Mouse (Mus musculus): ENCODE results near the gene Yipf3. TPM values are rescaled to one million over a fixed set of nuclear protein-coding genes. Genes with fewer than 3 reads are reported as not detected.

Gene Yipf3
- polyA plus RNA-seq, 1 experiment from 2014 or later, result 132 TPM

DNA sequence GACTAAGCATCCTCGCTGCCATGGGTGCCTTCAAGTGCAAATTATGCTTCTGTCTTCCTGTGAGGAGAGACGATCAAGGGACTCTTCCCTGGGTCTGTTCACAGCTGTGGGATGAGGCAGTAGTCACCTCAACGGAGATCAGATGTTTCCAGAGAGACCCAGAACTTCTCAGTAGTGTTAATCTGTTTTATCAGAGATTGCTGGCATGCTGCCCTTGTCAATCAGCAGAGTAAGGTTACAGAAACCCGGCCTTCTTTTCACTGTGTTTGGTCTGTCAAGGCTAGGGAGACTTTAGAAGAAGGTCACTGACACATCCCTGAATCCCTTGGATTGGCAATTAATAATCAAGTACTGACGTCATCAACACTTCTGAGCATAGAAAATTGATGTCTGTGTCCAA, 10.4 kb upstream of the Yipf3 start:
- no peak for ATAC-seq (ENCODE audit: low FRiP score, low TSS enrichment)
- Histone ChIP-seq H3K9me3 (ENCODE audit: low read length) (no peaks in the 10 kb centered on the region), H3K36me3 (ENCODE audit: insufficient read depth, low read length) (peaks cover 74% of the 10 kb centered on the region), H3K27ac (ENCODE audit: low read length) (no peak overlapping the region), H3K4me3 (ENCODE audit: low read length) (no peak overlapping the region), H3K4me2 (replicated peaks; ENCODE audit: low read depth, low read length) (no peak overlapping the region), H3K27me3 (ENCODE audit: insufficient read depth, low read length) (no peaks in the 10 kb centered on the region), H3K9ac (replicated peaks; ENCODE audit: low read length) (no peak overlapping the region), H3K4me1 (ENCODE audit: insufficient read depth, low read length) (no peaks in the 10 kb centered on the region)
- WGBS, result 82% methylated on average over 5 of the region's 5 CpGs

DNA sequence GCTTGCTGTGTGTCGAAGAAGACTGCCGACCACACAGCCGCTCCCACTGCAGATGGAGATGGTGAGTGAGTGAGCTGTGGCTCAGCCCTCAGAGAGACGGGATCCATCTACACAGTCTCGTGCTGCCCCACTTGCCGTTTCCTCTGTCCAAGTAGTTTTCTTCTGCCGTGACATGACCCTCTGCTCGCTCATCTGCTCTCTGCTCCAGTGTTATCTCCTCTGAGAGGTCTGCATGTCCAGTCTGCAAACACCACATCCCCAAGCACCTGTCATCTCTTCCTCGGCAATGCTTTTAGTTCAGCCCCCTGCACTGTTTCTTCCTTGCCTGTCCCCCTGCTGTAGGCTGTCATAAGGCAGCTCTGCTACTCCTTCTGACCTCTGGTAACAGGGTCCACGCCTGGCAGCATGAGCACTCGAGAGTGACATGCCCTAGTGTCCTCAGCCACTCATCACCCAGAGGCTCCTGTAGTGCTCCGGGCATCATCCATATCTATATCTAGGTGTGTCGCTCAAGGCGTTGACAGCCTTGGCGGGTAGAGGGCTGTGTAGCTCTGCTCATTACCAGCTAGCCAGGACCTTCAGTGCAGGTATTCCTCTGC, 8.3 kb upstream of the Yipf3 start:
- Histone ChIP-seq H3K27ac (ENCODE audit: low read length) (no peak overlapping the region), H3K9ac (replicated peaks; ENCODE audit: low read length) (no peak overlapping the region), H3K4me3 (ENCODE audit: low read length) (no peak overlapping the region), H3K4me1 (ENCODE audit: insufficient read depth, low read length) (no peaks in the 10 kb centered on the region), H3K36me3 (ENCODE audit: insufficient read depth, low read length) (peaks cover 81% of the 10 kb centered on the region), H3K27me3 (ENCODE audit: insufficient read depth, low read length) (no peaks in the 10 kb centered on the region), H3K4me2 (replicated peaks; ENCODE audit: low read depth, low read length) (no peak overlapping the region), H3K9me3 (ENCODE audit: low read length) (no peaks in the 10 kb centered on the region)
- no peak for ATAC-seq (ENCODE audit: low FRiP score, low TSS enrichment)
- 90% methylated on average over 15 of the region's 15 CpGs for WGBS

DNA sequence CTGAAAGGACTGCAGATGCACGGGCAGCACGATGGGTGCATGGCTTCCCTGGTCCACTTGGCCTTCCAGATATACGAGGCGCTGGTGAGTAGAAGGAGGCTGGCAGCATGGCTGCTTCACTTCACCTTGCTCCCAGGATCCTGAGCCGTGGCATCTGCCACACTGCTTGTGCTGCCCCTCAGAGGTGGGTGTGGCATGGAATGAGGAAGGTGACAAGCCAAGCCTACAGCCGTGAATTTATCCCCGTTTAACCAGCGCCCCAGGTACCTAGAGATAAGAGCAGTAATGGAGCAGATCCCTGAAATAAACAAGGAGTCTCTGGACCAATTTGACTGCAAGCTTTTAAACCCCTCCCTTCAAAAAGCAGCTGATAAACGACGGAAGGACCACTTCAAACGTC, 6.4 kb upstream of the Yipf3 start:
- no peaks in the 10 kb centered on the region for H3K27me3 ChIP-seq (ENCODE audit: insufficient read depth, low read length)
- H3K4me2 ChIP-seq (replicated peaks; ENCODE audit: low read depth, low read length), result no peak overlapping the region
- no peak overlapping the region for H3K27ac ChIP-seq (ENCODE audit: low read length)
- no peaks in the 10 kb centered on the region for H3K9me3 ChIP-seq (ENCODE audit: low read length)
- peaks cover 89% of the 10 kb centered on the region for H3K36me3 ChIP-seq (ENCODE audit: insufficient read depth, low read length)
- H3K9ac ChIP-seq (replicated peaks; ENCODE audit: low read length), result no peak overlapping the region
- no peak for ATAC-seq (ENCODE audit: low FRiP score, low TSS enrichment)
- no peak overlapping the region for H3K4me3 ChIP-seq (ENCODE audit: low read length)
- H3K4me1 ChIP-seq (ENCODE audit: insufficient read depth, low read length), result 0 out of 2 replicates have a peak, but pooled peaks cover 3% of the 10 kb centered on the region
- 78% methylated on average over 11 of the region's 11 CpGs for whole genome bisulfite sequencing

DNA sequence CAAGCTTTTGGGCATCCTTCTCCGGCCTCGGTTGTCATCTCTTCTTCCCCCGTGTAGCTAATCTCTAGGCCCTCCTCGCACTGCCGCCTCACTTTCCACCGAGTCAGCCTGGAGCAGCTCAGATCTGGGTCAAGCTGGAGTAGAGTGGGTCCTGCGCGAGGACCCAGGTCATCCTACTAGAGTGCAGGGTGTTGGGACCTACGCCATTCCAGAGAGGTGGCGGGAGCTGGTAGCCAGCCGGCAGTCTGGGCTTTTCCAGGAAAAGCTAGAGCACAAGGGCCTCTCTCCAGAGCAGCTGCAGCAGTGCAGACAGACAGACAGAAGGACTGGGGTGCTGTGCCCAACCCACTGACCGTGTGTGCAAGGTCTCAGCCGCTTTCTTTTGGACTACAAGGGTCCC, 5.6 kb upstream of the Yipf3 start:
- H3K27ac ChIP-seq (ENCODE audit: low read length), result no peak overlapping the region

DNA sequence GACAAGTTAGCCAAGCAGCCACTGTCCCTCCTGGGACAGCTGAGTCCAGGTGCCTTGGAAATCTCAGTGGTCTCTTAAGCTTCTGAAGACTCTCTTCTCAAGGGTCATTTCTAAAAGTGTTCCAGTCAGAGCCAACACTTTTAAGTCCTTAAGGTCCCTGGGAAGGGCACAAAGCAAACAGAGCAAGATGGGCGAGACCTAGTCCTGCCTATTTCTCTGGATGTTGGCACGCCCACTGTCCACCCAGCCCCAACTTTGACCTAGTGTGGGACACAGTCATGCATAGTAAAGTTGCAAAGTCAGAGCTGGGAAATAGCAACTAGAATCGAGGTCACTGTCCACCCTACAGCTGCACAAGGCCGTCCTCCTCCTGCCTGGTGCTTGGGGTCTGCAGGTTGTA, 4.9 kb upstream of the Yipf3 start:
- WGBS, result 76% methylated on average over 4 of the region's 4 CpGs
- no peak for ATAC-seq (ENCODE audit: low FRiP score, low TSS enrichment)

More for the DNA sequence above, 5.6 kb upstream of the Yipf3 start:
- H3K36me3 ChIP-seq (ENCODE audit: insufficient read depth, low read length), result peaks cover 81% of the 10 kb centered on the region
- no peak overlapping the region for H3K9ac ChIP-seq (replicated peaks; ENCODE audit: low read length)
- H3K4me3 ChIP-seq (ENCODE audit: low read length), result no peak overlapping the region
- H3K27me3 ChIP-seq (ENCODE audit: insufficient read depth, low read length), result no peaks in the 10 kb centered on the region
- no peak overlapping the region for H3K4me2 ChIP-seq (replicated peaks; ENCODE audit: low read depth, low read length)
- ATAC-seq (ENCODE audit: low FRiP score, low TSS enrichment), result no peak
- peaks cover 10% of the 10 kb centered on the region for H3K4me1 ChIP-seq (ENCODE audit: insufficient read depth, low read length)
- no peaks in the 10 kb centered on the region for H3K9me3 ChIP-seq (ENCODE audit: low read length)
- WGBS, result 93% methylated on average over 13 of the region's 13 CpGs

DNA sequence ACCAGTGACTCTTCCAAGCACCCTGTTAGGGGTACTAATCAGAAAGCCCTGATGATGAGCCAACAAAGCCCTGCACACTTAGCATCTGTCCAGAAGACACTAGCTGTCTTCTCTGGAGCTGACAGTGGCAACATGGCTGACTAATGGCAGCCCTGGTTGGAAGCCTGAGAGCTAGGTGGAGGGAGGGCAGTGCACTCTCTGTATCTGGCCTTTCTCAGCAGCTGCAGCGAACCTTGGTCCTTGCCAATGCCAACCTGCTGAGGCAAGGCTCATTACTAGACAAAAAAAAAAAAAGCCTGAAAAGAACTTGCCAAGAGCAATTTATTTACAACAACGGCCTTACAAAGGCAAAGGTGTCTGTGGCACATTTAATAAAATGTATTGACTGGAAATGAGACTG, 4.3 kb upstream of the Yipf3 start:
- H3K4me2 ChIP-seq (replicated peaks; ENCODE audit: low read depth, low read length), result no peak overlapping the region
- H3K27ac ChIP-seq (ENCODE audit: low read length), result no peak overlapping the region
- H3K9me3 ChIP-seq (ENCODE audit: low read length), result no peaks in the 10 kb centered on the region
- peaks cover 11% of the 10 kb centered on the region for H3K4me1 ChIP-seq (ENCODE audit: insufficient read depth, low read length)
- WGBS, result 77% methylated on average over 2 of the region's 2 CpGs
- H3K27me3 ChIP-seq (ENCODE audit: insufficient read depth, low read length), result no peaks in the 10 kb centered on the region
- peaks cover 71% of the 10 kb centered on the region for H3K36me3 ChIP-seq (ENCODE audit: insufficient read depth, low read length)
- no peak overlapping the region for H3K4me3 ChIP-seq (ENCODE audit: low read length)
- ATAC-seq (ENCODE audit: low FRiP score, low TSS enrichment), result no peak
- no peak overlapping the region for H3K9ac ChIP-seq (replicated peaks; ENCODE audit: low read length)

More for the DNA sequence above, 4.9 kb upstream of the Yipf3 start:
- Histone ChIP-seq H3K4me1 (ENCODE audit: insufficient read depth, low read length) (peaks cover 10% of the 10 kb centered on the region), H3K9ac (replicated peaks; ENCODE audit: low read length) (no peak overlapping the region), H3K27ac (ENCODE audit: low read length) (no peak overlapping the region), H3K9me3 (ENCODE audit: low read length) (no peaks in the 10 kb centered on the region), H3K36me3 (ENCODE audit: insufficient read depth, low read length) (peaks cover 77% of the 10 kb centered on the region), H3K27me3 (ENCODE audit: insufficient read depth, low read length) (no peaks in the 10 kb centered on the region), H3K4me2 (replicated peaks; ENCODE audit: low read depth, low read length) (no peak overlapping the region), H3K4me3 (ENCODE audit: low read length) (no peak overlapping the region)

DNA sequence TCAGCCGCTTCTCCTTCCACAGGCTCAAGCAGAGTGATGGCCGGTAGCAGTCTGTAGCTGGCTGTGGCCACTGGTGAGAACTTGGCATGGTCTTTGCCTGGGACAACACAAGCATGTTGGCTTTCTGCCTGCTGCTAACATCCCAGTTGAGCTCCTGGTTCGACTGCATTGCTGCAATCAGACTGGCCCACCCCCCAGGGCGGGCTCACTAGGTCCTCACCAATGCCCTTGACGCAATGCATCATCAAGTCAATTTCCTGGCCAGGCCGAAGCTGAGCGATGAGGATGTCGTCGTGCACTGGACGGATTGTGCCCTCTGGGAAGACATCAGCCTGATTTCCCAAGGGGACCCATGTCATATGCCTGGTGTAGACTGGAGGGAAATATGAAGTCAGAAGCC, 3.3 kb upstream of the Yipf3 start:
- Histone ChIP-seq H3K9me3 (ENCODE audit: low read length) (no peaks in the 10 kb centered on the region), H3K4me2 (replicated peaks; ENCODE audit: low read depth, low read length) (no peak overlapping the region), H3K4me1 (ENCODE audit: insufficient read depth, low read length) (peaks cover 20% of the 10 kb centered on the region), H3K4me3 (ENCODE audit: low read length) (no peak overlapping the region), H3K9ac (replicated peaks; ENCODE audit: low read length) (no peak overlapping the region), H3K36me3 (ENCODE audit: insufficient read depth, low read length) (peaks cover 63% of the 10 kb centered on the region), H3K27ac (ENCODE audit: low read length) (no peak overlapping the region), H3K27me3 (ENCODE audit: insufficient read depth, low read length) (no peaks in the 10 kb centered on the region)
- WGBS, result 69% methylated on average over 10 of the region's 10 CpGs
- ATAC-seq (ENCODE audit: low FRiP score, low TSS enrichment), result no peak

DNA sequence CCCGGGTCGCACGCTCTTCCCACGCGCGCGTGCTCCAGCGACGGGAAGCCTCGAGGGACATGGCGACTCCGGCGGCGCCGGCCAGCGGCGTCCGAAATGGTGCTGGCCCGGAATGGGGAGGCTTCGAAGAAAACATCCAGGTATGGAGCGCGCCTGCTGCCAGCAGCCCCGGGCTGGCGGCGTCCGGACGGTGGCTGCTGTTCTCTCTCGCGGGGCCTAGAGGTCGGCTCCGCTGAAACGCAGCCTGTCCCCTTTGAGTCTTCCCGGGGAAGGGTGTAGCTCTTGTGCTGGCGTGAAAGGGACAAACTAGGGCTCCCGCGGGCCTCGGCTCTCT, 276 bp downstream of the Yipf3 start:
- Histone ChIP-seq H3K4me3 (ENCODE audit: low read length) (peak overlapping the region; percentile 77), H3K9ac (replicated peaks; ENCODE audit: low read length) (peak overlapping the region; percentile 88), H3K36me3 (ENCODE audit: insufficient read depth, low read length) (peaks cover 61% of the 10 kb centered on the region), H3K9me3 (ENCODE audit: low read length) (no peaks in the 10 kb centered on the region), H3K27me3 (ENCODE audit: insufficient read depth, low read length) (no peaks in the 10 kb centered on the region), H3K4me2 (replicated peaks; ENCODE audit: low read depth, low read length) (peak overlapping the region; percentile 89), H3K4me1 (ENCODE audit: insufficient read depth, low read length) (peaks cover 25% of the 10 kb centered on the region), H3K27ac (ENCODE audit: low read length) (peak overlapping the region; percentile 51)
- under 1% methylated on average over 36 of the region's 37 CpGs for WGBS
- ATAC-seq (ENCODE audit: low FRiP score, low TSS enrichment), result peak; percentile 30; the same call in 1 of the 2 replicates

DNA sequence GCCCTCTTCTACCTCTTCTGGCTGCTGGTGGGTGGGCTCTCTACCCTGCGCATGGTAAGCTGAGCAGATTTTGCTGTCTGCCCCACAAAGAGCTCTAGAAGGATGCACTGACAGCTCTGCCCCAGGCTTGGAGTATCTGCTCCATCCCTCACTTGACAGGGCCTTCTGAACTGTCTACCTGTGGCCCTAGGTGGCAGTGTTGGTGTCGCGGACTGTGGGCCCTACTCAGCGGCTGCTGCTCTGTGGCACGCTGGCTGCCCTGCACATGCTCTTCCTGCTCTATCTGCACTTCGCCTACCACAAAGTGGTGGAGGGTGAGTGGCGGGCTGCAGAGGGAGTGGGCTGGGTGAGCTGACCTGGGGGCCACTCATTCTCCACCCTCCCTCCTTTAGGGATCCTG, 3.3 kb downstream of the Yipf3 start:
- peaks cover 14% of the 10 kb centered on the region for H3K27me3 ChIP-seq (ENCODE audit: insufficient read depth, low read length)
- H3K4me3 ChIP-seq (ENCODE audit: low read length), result no peak overlapping the region
- H3K4me2 ChIP-seq (replicated peaks; ENCODE audit: low read depth, low read length), result no peak overlapping the region
- H3K9ac ChIP-seq (replicated peaks; ENCODE audit: low read length), result no peak overlapping the region
- no peaks in the 10 kb centered on the region for H3K9me3 ChIP-seq (ENCODE audit: low read length)
- WGBS, result 71% methylated on average over 7 of the region's 7 CpGs
- H3K4me1 ChIP-seq (ENCODE audit: insufficient read depth, low read length), result peaks cover 35% of the 10 kb centered on the region
- no peak overlapping the region for H3K27ac ChIP-seq (ENCODE audit: low read length)
- peaks cover 31% of the 10 kb centered on the region for H3K36me3 ChIP-seq (ENCODE audit: insufficient read depth, low read length)
- no peak for ATAC-seq (ENCODE audit: low FRiP score, low TSS enrichment)

DNA sequence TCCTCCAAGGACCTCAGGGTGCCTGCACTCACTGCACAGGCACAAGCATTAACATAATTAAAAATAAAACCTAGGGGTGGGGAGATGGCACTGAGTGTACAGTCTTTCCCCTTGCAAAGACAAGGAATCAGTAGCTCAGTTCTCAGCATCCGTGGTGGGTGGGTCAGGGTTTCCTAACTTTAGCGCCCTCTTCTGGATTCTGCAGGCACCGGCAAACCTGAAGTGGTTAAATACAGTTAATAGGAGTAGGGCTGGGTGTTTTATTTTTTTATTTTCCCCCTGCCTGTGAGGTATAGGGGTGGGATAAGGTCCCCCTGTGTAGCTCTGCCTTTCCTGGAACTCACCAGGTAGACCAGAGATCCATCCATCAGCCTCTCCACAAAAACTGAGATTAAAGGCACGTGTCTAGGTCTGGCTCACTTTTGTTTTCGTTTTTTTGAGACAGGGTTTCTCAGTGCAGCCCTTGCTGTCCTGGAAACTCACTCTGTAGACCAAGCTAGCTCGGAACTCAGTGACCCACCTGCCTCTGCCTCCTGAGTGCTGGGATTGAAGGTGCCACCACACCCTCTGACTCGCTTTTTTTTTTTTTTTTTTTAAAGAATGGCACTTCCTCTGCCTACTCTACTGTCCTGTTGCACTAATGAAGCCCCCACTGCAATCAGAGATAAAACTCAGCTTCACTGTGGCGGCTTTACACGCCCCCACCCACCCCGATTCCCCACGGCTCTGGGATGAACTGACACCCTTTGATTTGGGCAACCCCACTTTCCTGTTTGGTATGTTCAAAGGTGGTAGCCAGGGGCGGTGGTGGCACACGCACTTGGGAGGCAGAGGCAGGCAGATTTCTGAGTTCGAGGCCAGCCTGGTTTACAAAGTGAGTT, 4.9 kb downstream of the Yipf3 start:
- H3K27me3 ChIP-seq (ENCODE audit: insufficient read depth, low read length), result peaks cover 14% of the 10 kb centered on the region
- peak overlapping the region; percentile 73; the same call in 1 of the 2 replicates for H3K9ac ChIP-seq (replicated peaks; ENCODE audit: low read length)
- H3K36me3 ChIP-seq (ENCODE audit: insufficient read depth, low read length), result peaks cover 36% of the 10 kb centered on the region
- WGBS, result 61% methylated on average over 14 of the region's 14 CpGs
- ATAC-seq (ENCODE audit: low FRiP score, low TSS enrichment), result no peak
- no peak overlapping the region for H3K27ac ChIP-seq (ENCODE audit: low read length)
- H3K9me3 ChIP-seq (ENCODE audit: low read length), result no peaks in the 10 kb centered on the region
- H3K4me1 ChIP-seq (ENCODE audit: insufficient read depth, low read length), result peaks cover 25% of the 10 kb centered on the region
- peak overlapping the region; percentile 100 for H3K4me2 ChIP-seq (replicated peaks; ENCODE audit: low read depth, low read length)
- H3K4me3 ChIP-seq (ENCODE audit: low read length), result peak overlapping the region; percentile 70
